Mouse (Mus musculus) left cerebral cortex, postnatal 25 days (tissue): ENCODE data around the gene Lilr4b. TPM values are rescaled to one million over a fixed set of nuclear protein-coding genes. Genes with fewer than 3 reads are reported as not detected.

ENCODE experiments used
- total RNA-seq, 2 experiments: library from RNA; stranded (reverse); gene quantifications; 2 replicates each; pipeline ENCODE4 v1.2.3; 2021

Gene Lilr4b
- total RNA-seq, 2 experiments from 2014 or later = 0.37 TPM; not detected in 1

Other genes with a start within 250 kb of the Lilr4b start
- gene Gm49339, start within 50 bp of the Lilr4b start, total RNA-seq = not detected
- gene Lilrb4a, start 10.3 kb downstream of the Lilr4b start, total RNA-seq = under 1 TPM; 0.34 to 0.53 TPM
- not detected for gene Fam162b, start 109.9 kb downstream of the Lilr4b start, total RNA-seq
- not detected for gene Gprc6a, start 150.8 kb downstream of the Lilr4b start, total RNA-seq
- gene Rfx6, start 197.1 kb downstream of the Lilr4b start, total RNA-seq = not detected